Mouse (Mus musculus): Measurements from ENCODE around the gene Nfat5. TPM values are rescaled to one million over a fixed set of nuclear protein-coding genes. Genes with fewer than 3 reads are reported as not detected.
A peak's percentile ranks its signal among the peaks of the same experiment; 100 is the strongest.

The Nfat5 gene
- polyA plus RNA-seq, 1 experiment from 2014 or later = 4.8 TPM

GRCm38 (mm10) chr8:107385063-107385462 is 91.8 kb downstream of the Nfat5 start:
- H3K4me1 ChIP-seq (replicated peaks; ENCODE audit: control insufficient read depth, insufficient read depth) = no peaks in the 10 kb centered on the region
- DNase-seq (ENCODE audit: low spot score) (no peak), ATAC-seq (ENCODE audit: low FRiP score, low TSS enrichment) (peak; percentile 15; the same call in 1 of the 2 replicates)
- no peak overlapping the region for H3K4me2 ChIP-seq (replicated peaks; ENCODE audit: low read depth)
- no peaks in the 10 kb centered on the region for H3K9me3 ChIP-seq (ENCODE audit: control insufficient read depth, low read length)
- no peaks in the 10 kb centered on the region for H3K27me3 ChIP-seq (ENCODE audit: control insufficient read depth, insufficient read depth, low read length)
- no peak overlapping the region for H3K4me3 ChIP-seq (ENCODE audit: low read depth, low read length)
- H3K27ac ChIP-seq (replicated peaks) = no peak overlapping the region
- no peak overlapping the region for H3K9ac ChIP-seq (ENCODE audit: low read length)
- peaks cover 1% of the 10 kb centered on the region; the same call in 1 of the 2 replicates for H3K36me3 ChIP-seq (ENCODE audit: control insufficient read depth, insufficient read depth, low read length)
- 86% methylated on average over 2 of the region's 2 CpGs for WGBS
- TF ChIP-seq CTCF (IDR thresholded peaks at IDR 0.05; ENCODE audit: low read depth) (no peak), EP300 (optimal IDR thresholded peaks at IDR 0.05) (no peak)

DNA sequence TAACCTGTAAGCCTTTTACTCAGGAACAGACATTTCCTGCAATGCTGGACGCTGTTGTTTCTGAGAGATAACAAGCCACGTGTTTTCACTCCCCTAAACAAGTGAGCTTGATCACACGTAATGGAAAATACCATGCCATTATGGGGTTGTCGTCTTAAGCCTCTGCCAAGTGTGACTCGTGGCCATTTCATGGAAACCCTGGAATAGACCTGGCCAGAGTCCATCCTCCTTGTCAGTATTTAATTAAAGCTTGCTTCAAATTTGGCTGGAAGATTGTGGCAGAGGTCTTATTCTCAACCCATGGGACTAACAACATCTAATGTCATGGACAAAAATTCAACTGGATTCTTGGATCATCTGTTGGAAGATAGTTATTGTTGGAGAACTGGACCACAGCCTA is 92.9 kb downstream of the Nfat5 start:
- TF ChIP-seq CTCF (IDR thresholded peaks at IDR 0.05; ENCODE audit: low read depth) = no peak
- no peak for TF ChIP-seq EP300 (optimal IDR thresholded peaks at IDR 0.05)
- Histone ChIP-seq H3K4me3 (ENCODE audit: low read depth, low read length) (no peak overlapping the region), H3K36me3 (ENCODE audit: control insufficient read depth, insufficient read depth, low read length) (no peaks in the 10 kb centered on the region), H3K4me2 (replicated peaks; ENCODE audit: low read depth) (no peak overlapping the region), H3K4me1 (replicated peaks; ENCODE audit: control insufficient read depth, insufficient read depth) (no peaks in the 10 kb centered on the region), H3K27me3 (ENCODE audit: control insufficient read depth, insufficient read depth, low read length) (no peaks in the 10 kb centered on the region), H3K27ac (replicated peaks) (no peak overlapping the region), H3K9me3 (ENCODE audit: control insufficient read depth, low read length) (no peaks in the 10 kb centered on the region), H3K9ac (ENCODE audit: low read length) (no peak overlapping the region)
- ATAC-seq (ENCODE audit: low FRiP score, low TSS enrichment) (no peak), DNase-seq (ENCODE audit: low spot score) (peak; percentile 13)
- 42% methylated on average over 5 of the region's 5 CpGs for WGBS

DNA sequence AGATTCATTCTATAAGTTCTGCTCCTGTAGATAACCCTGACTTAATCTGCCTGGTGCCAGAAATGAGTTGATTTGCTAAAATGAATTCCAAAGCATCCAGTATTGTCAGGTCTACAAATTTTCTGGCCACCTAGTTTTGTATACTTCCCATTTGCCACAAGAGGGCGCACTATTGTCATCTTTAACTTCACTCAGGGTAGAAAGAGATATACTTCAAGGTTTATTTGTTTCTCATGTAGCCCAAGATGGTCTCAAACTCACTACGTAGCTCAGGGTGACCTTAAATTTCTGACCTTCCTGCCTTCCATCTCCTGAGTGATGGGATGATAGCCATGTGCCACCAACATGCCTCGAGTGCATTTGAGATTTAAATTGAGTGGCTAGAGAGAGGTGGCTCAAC is 93.4 kb downstream of the Nfat5 start:
- ATAC-seq (ENCODE audit: low FRiP score, low TSS enrichment) (no peak), DNase-seq (ENCODE audit: low spot score) (peak; percentile 15)
- 26% methylated on average over 3 of the region's 3 CpGs for WGBS
- no peak overlapping the region for H3K9ac ChIP-seq (ENCODE audit: low read length)
- H3K27me3 ChIP-seq (ENCODE audit: control insufficient read depth, insufficient read depth, low read length) = no peaks in the 10 kb centered on the region
- H3K4me1 ChIP-seq (replicated peaks; ENCODE audit: control insufficient read depth, insufficient read depth) = no peaks in the 10 kb centered on the region
- no peak overlapping the region for H3K4me3 ChIP-seq (ENCODE audit: low read depth, low read length)
- H3K9me3 ChIP-seq (ENCODE audit: control insufficient read depth, low read length) = no peaks in the 10 kb centered on the region
- H3K4me2 ChIP-seq (replicated peaks; ENCODE audit: low read depth) = no peak overlapping the region
- H3K36me3 ChIP-seq (ENCODE audit: control insufficient read depth, insufficient read depth, low read length) = no peaks in the 10 kb centered on the region
- H3K27ac ChIP-seq (replicated peaks) = no peak overlapping the region
- no peak for TF ChIP-seq EP300 (optimal IDR thresholded peaks at IDR 0.05)
- peak; percentile 82 for TF ChIP-seq CTCF (IDR thresholded peaks at IDR 0.05; ENCODE audit: low read depth)

DNA sequence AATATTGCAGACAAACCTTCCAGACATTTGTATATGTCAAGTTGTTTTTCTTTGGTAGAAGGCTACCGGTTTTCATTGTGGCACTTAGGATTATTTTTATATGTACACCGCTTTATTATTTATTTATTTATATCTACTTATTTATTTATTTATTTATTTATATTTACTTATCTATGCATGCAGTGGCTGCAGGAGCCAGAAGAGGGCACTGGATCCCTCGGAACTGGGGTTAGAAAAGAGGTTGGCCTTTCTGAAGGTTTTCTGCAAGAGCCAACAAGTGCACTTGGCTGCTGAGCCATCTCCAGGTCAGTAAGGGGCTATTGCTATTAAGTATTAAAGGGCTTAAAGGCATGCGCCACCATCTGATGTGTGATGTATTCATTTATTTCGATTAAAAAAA is 94.6 kb downstream of the Nfat5 start:
- Histone ChIP-seq H3K9me3 (ENCODE audit: control insufficient read depth, low read length) (no peaks in the 10 kb centered on the region), H3K27ac (replicated peaks) (no peak overlapping the region), H3K36me3 (ENCODE audit: control insufficient read depth, insufficient read depth, low read length) (no peaks in the 10 kb centered on the region), H3K4me3 (ENCODE audit: low read depth, low read length) (no peak overlapping the region), H3K4me1 (replicated peaks; ENCODE audit: control insufficient read depth, insufficient read depth) (no peaks in the 10 kb centered on the region), H3K9ac (ENCODE audit: low read length) (no peak overlapping the region), H3K4me2 (replicated peaks; ENCODE audit: low read depth) (no peak overlapping the region), H3K27me3 (ENCODE audit: control insufficient read depth, insufficient read depth, low read length) (no peaks in the 10 kb centered on the region)
- DNase-seq (ENCODE audit: low spot score) = no peak
- WGBS = 60% methylated on average over 5 of the region's 5 CpGs
- no peak for ATAC-seq (ENCODE audit: low FRiP score, low TSS enrichment)
- TF ChIP-seq EP300 (optimal IDR thresholded peaks at IDR 0.05) (no peak), CTCF (IDR thresholded peaks at IDR 0.05; ENCODE audit: low read depth) (peak; percentile 65)

DNA sequence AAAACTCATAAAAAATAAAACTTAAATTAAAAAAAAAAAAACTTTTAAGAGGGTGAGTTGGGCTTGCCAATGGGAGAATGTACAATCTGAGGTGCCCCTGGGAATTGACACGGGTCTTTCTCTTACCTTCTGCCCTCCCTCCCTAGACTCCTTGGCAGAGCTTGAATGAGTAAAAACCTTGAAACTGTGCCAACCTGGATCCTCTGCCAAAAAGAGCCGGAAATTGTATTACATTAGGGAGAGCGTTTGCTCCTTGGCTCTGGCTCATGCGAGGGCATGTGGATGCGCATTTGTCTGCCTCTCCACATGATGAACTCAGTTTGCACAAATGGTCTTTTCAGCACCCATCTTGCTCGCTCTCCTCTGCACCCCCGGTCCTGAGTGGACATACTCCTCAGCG is 96.3 kb downstream of the Nfat5 start:
- WGBS = 37% methylated on average over 8 of the region's 8 CpGs
- H3K9me3 ChIP-seq (ENCODE audit: control insufficient read depth, low read length) = no peaks in the 10 kb centered on the region
- no peaks in the 10 kb centered on the region for H3K4me1 ChIP-seq (replicated peaks; ENCODE audit: control insufficient read depth, insufficient read depth)
- no peak overlapping the region for H3K4me2 ChIP-seq (replicated peaks; ENCODE audit: low read depth)
- no peak for TF ChIP-seq CTCF (IDR thresholded peaks at IDR 0.05; ENCODE audit: low read depth)
- TF ChIP-seq EP300 (optimal IDR thresholded peaks at IDR 0.05) = no peak
- no peak overlapping the region for H3K4me3 ChIP-seq (ENCODE audit: low read depth, low read length)
- H3K9ac ChIP-seq (ENCODE audit: low read length) = no peak overlapping the region
- peak; percentile 48 for DNase-seq (ENCODE audit: low spot score)
- H3K36me3 ChIP-seq (ENCODE audit: control insufficient read depth, insufficient read depth, low read length) = no peaks in the 10 kb centered on the region
- no peak overlapping the region for H3K27ac ChIP-seq (replicated peaks)
- ATAC-seq (ENCODE audit: low FRiP score, low TSS enrichment) = no peak
- H3K27me3 ChIP-seq (ENCODE audit: control insufficient read depth, insufficient read depth, low read length) = no peaks in the 10 kb centered on the region

GRCm38 (mm10) chr8:107390476-107391135 is 97.3 kb downstream of the Nfat5 start:
- H3K36me3 ChIP-seq (ENCODE audit: control insufficient read depth, insufficient read depth, low read length) = no peaks in the 10 kb centered on the region
- ATAC-seq (ENCODE audit: low FRiP score, low TSS enrichment) = no peak
- no peaks in the 10 kb centered on the region for H3K27me3 ChIP-seq (ENCODE audit: control insufficient read depth, insufficient read depth, low read length)
- H3K4me1 ChIP-seq (replicated peaks; ENCODE audit: control insufficient read depth, insufficient read depth) = no peaks in the 10 kb centered on the region
- no peak overlapping the region for H3K27ac ChIP-seq (replicated peaks)
- no peak overlapping the region for H3K9ac ChIP-seq (ENCODE audit: low read length)
- TF ChIP-seq CTCF (IDR thresholded peaks at IDR 0.05; ENCODE audit: low read depth) (no peak), EP300 (optimal IDR thresholded peaks at IDR 0.05) (no peak)
- H3K4me3 ChIP-seq (ENCODE audit: low read depth, low read length) = no peak overlapping the region
- WGBS = 87% methylated on average over 16 of the region's 16 CpGs
- peak; percentile 13 for DNase-seq (ENCODE audit: low spot score)
- H3K4me2 ChIP-seq (replicated peaks; ENCODE audit: low read depth) = no peak overlapping the region
- H3K9me3 ChIP-seq (ENCODE audit: control insufficient read depth, low read length) = no peaks in the 10 kb centered on the region

All from stomach, postnatal 0 days (tissue).